Mouse (Mus musculus) intestine, embryonic 16.5 days (tissue): Measurements from ENCODE around the gene Cdh7. TPM values are rescaled to one million over a fixed set of nuclear protein-coding genes. Genes with fewer than 3 reads are reported as not detected.

ENCODE experiments used
- ATAC-seq: fragments of 200-750 bp; cut with Nextera tagmentation; 2 replicates; pipeline ENCODE4 v1.8.0; 2017; ENCODE audit warnings: moderate TSS enrichment, moderate library complexity
- H3K27ac ChIP-seq: fragments of 300-500 bp; sonication (generic); 2 replicates; pipeline ENCODE4 v1.5.1; 2014; ENCODE audit warnings: mild to moderate bottlenecking, low read length
- H3K27me3 ChIP-seq: fragments of 300-500 bp; sonication (generic); replicated peaks from 2 replicates; pipeline ENCODE4 v1.6.1; 2014; ENCODE audit warnings: low read length, control low read depth, mixed read lengths; ENCODE audit not compliant: control insufficient read depth, insufficient read depth
- H3K36me3 ChIP-seq: fragments of 300-500 bp; sonication (generic); 2 replicates; pipeline ENCODE4 v1.6.1; 2014; ENCODE audit warnings: low read length, control low read depth; ENCODE audit not compliant: control insufficient read depth, insufficient read depth
- H3K4me1 ChIP-seq: fragments of 300-500 bp; sonication (generic); 2 replicates; pipeline ENCODE4 v1.6.1; 2014; ENCODE audit warnings: low read length, control low read depth, mixed read lengths; ENCODE audit not compliant: control insufficient read depth, insufficient read depth
- H3K4me2 ChIP-seq: fragments of 300-500 bp; sonication (generic); 2 replicates; pipeline ENCODE4 v1.6.1; 2014; ENCODE audit warnings: low read depth, low read length, control low read depth
- H3K4me3 ChIP-seq: fragments of 300-500 bp; sonication (generic); 2 replicates; pipeline ENCODE4 v1.5.1; 2014; ENCODE audit warnings: mild to moderate bottlenecking, low read length
- H3K9ac ChIP-seq: fragments of 300-500 bp; sonication (generic); 2 replicates; pipeline ENCODE4 v1.6.1; 2014; ENCODE audit warnings: low read depth, low read length
- H3K9me3 ChIP-seq: fragments of 300-500 bp; sonication (generic); 2 replicates; pipeline ENCODE4 v1.6.1; 2016; ENCODE audit warnings: low read length, control low read depth; ENCODE audit not compliant: control insufficient read depth
- WGBS: fragments of 180-500 bp; shearing (Covaris S2); extraction: QIAGEN DNeasy Blood & Tissue Kit; methylation state at CpG from one replicate; pipeline ENCODE4 v1.1.7; 2014; 5-methylcytosine and 5-hydroxymethylcytosine counted together
- polyA plus RNA-seq: library from polyadenylated mRNA; unstranded; fragments of >200 nt; fragmentation: Nextera tagmentation; extraction: Ambion mirVana; gene quantifications from 2 replicates; pipeline ENCODE4 v1.2.1, GENCODE M21; 2015

Cdh7 gene
- polyA plus RNA-seq, 1 experiment from 2014 or later: 0.65 TPM

DNA sequence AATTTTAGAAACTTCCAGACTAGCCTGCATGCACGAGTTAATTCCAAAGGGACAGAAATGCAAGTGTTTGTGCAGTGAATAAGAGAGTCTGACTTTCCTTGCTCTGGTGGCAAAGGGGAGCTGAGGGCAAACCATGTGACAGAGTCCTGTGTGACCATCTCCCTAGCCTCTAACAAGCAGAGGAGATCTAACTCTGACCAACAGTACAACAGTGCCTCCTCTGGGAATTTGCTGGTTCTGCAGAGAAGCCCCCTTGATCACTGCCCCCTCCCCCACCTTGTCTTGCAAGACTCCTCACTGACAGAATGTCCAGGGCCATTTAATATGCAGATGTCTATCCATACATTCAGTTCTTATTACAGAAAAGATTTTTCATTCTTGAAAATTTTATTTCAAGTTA lies 3.2 kb downstream of the Cdh7 start:
- H3K27me3 ChIP-seq: 0 out of 2 replicates have a peak, but pooled peaks cover 8% of the 10 kb centered on the region
- 29% methylated on average over 1 of the region's 1 CpGs for WGBS
- H3K9me3 ChIP-seq: no peaks in the 10 kb centered on the region
- ATAC-seq: no peak
- H3K4me1 ChIP-seq: peaks cover 3% of the 10 kb centered on the region; the same call in 1 of the 2 replicates
- no peak overlapping the region for H3K4me3 ChIP-seq
- no peak overlapping the region for H3K4me2 ChIP-seq
- no peak overlapping the region for H3K27ac ChIP-seq
- H3K9ac ChIP-seq: no peak overlapping the region
- H3K36me3 ChIP-seq: no peaks in the 10 kb centered on the region

DNA sequence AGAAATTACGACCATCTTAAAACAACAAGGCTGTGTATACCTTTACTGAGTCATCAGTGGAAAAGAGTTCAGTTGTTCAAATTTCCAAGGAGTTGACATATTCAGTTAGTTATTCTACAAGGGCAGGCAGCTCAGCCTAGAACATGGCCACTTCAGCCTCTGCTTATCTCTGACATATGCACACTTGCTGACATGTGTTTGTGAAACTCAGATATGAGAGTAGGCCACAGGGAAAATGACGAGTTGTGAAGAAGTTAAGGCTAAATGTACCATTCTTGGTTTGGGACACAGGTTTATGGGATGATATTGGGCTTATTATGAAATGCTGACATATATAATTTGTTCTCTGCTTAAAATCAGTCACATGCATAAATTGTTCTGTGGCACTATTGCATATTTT lies 7.3 kb downstream of the Cdh7 start:
- Histone ChIP-seq H3K36me3 (no peaks in the 10 kb centered on the region), H3K4me2 (no peak overlapping the region), H3K27ac (no peak overlapping the region), H3K9ac (no peak overlapping the region), H3K27me3 (no peaks in the 10 kb centered on the region), H3K4me3 (no peak overlapping the region), H3K4me1 (no peaks in the 10 kb centered on the region), H3K9me3 (no peaks in the 10 kb centered on the region)
- 68% methylated on average over 2 of the region's 2 CpGs for WGBS
- ATAC-seq: no peak

- no peaks in the 10 kb centered on the region for H3K4me1 ChIP-seq
Measured at GRCm38 (mm10) chr1:109993906-109994305, 11.7 kb downstream of the Cdh7 start.

GRCm38 (mm10) chr1:110004451-110004850 lies 22.2 kb downstream of the Cdh7 start:
- Histone ChIP-seq H3K9ac (no peak overlapping the region), H3K4me3 (no peak overlapping the region), H3K27me3 (no peaks in the 10 kb centered on the region), H3K27ac (no peak overlapping the region), H3K36me3 (no peaks in the 10 kb centered on the region), H3K4me2 (no peak overlapping the region), H3K9me3 (no peaks in the 10 kb centered on the region), H3K4me1 (no peaks in the 10 kb centered on the region)
- no peak for ATAC-seq

More at GRCm38 (mm10) chr1:109993906-109994305, 11.7 kb downstream of the Cdh7 start:
- 72% methylated on average over 5 of the region's 5 CpGs for WGBS
- no peaks in the 10 kb centered on the region for H3K36me3 ChIP-seq
- H3K27me3 ChIP-seq: no peaks in the 10 kb centered on the region
- no peak for ATAC-seq
- H3K9ac ChIP-seq: no peak overlapping the region
- no peak overlapping the region for H3K4me2 ChIP-seq
- H3K9me3 ChIP-seq: no peaks in the 10 kb centered on the region
- no peak overlapping the region for H3K27ac ChIP-seq
- no peak overlapping the region for H3K4me3 ChIP-seq

DNA sequence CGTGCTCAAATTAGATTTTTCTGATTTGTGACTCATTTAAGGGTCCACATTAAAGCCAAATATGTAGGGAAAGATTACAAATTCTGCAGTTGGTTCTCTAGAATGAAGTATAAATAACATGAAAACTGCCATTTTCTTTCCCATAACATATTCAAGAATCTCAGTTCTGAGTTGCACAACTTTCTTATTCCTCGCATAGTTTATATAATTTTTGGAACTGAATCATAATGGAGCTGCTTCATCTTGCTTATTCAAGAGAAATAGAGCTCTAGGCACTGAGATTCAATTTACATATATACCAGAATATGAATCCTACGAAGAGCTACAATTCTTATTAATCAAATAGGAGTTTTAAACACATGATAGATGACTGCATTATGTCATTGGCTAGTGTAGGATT lies 22.8 kb downstream of the Cdh7 start:
- Histone ChIP-seq H3K27me3 (no peaks in the 10 kb centered on the region), H3K27ac (no peak overlapping the region), H3K4me3 (no peak overlapping the region), H3K9me3 (no peaks in the 10 kb centered on the region), H3K4me2 (no peak overlapping the region), H3K9ac (no peak overlapping the region), H3K4me1 (no peaks in the 10 kb centered on the region), H3K36me3 (no peaks in the 10 kb centered on the region)
- 81% methylated on average over 3 of the region's 3 CpGs for WGBS
- no peak for ATAC-seq

DNA sequence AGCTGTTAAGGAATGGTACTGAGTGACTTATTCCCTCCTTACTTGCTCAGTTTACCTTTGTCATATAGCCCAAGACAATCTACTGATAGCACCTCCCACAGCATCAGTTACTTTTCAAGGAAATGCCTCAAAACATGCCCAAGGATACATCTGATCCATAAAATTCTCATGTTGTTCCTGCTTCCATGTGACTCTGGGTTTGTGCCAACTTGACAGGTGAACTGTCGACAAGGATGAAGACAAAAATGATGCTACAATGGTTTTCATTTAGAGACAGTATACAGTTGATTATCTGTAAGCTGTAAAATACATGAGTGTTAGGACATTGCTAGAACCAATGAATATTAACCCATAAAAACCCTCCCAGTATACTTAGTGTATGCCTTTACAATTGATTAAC lies 29.9 kb downstream of the Cdh7 start:
- Histone ChIP-seq H3K4me2 (no peak overlapping the region), H3K9ac (no peak overlapping the region), H3K27ac (no peak overlapping the region), H3K36me3 (no peaks in the 10 kb centered on the region), H3K9me3 (no peaks in the 10 kb centered on the region), H3K27me3 (no peaks in the 10 kb centered on the region), H3K4me3 (no peak overlapping the region), H3K4me1 (no peaks in the 10 kb centered on the region)
- WGBS: 87% methylated on average over 1 of the region's 1 CpGs
- ATAC-seq: no peak

GRCm38 (mm10) chr1:110056317-110056716 lies 74.1 kb downstream of the Cdh7 start:
- no peak overlapping the region for H3K4me3 ChIP-seq
- H3K9me3 ChIP-seq: no peaks in the 10 kb centered on the region
- H3K9ac ChIP-seq: no peak overlapping the region
- H3K36me3 ChIP-seq: no peaks in the 10 kb centered on the region
- no peak overlapping the region for H3K27ac ChIP-seq
- H3K4me1 ChIP-seq: no peaks in the 10 kb centered on the region
- ATAC-seq: no peak
- H3K4me2 ChIP-seq: no peak overlapping the region
- H3K27me3 ChIP-seq: no peaks in the 10 kb centered on the region

DNA sequence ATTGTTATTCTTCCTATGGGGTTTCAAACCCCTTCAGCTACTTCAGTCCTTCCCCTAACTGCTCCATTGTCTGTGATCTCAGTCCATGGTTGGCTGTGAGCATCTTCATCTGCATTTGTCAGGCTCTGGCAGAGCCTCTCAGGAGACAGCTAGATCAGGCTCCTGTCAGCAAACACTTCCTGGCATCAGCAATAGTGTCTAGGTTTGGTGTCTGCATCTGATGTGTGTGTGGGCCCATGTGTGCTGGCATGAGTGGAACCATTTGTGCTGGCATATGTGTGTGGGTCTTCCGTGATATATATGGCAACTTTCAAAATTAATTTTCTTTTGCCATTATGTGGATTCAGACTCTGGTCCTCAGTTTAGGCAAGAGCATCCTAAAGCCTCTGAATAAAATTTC lies 85.2 kb downstream of the Cdh7 start:
- no peaks in the 10 kb centered on the region for H3K9me3 ChIP-seq
- H3K4me1 ChIP-seq: no peaks in the 10 kb centered on the region
- no peak overlapping the region for H3K4me3 ChIP-seq
- no peaks in the 10 kb centered on the region for H3K27me3 ChIP-seq
- H3K9ac ChIP-seq: no peak overlapping the region
- WGBS: 97% methylated on average over 1 of the region's 1 CpGs
- ATAC-seq: no peak
- no peaks in the 10 kb centered on the region for H3K36me3 ChIP-seq
- no peak overlapping the region for H3K4me2 ChIP-seq
- H3K27ac ChIP-seq: no peak overlapping the region

DNA sequence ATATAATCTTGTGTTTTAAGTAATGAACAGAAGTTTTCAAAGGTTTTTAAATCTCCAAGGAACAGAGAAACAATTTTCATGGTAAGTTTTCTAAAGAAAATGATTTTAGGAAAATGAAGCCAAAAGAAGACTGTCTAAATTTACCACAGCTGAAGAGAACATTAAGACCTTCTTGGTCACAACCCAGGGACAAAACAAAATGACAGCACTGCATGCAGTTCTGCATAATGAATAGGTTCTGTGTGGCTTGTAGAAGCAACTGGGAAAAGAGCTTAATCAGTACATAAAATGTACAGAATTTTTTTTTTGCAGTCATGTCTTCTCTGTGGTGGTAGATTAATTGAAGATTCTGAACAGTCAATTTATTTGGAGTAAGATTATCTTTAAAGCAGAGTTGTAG lies 96.2 kb downstream of the Cdh7 start:
- ATAC-seq: no peak
- no peaks in the 10 kb centered on the region for H3K36me3 ChIP-seq
- H3K4me1 ChIP-seq: no peaks in the 10 kb centered on the region
- no peak overlapping the region for H3K4me3 ChIP-seq
- no peak overlapping the region for H3K27ac ChIP-seq
- H3K9ac ChIP-seq: no peak overlapping the region
- no peak overlapping the region for H3K4me2 ChIP-seq
- H3K9me3 ChIP-seq: no peaks in the 10 kb centered on the region
- H3K27me3 ChIP-seq: no peaks in the 10 kb centered on the region

- H3K27me3 ChIP-seq: no peaks in the 10 kb centered on the region
- H3K4me2 ChIP-seq: no peak overlapping the region
- H3K36me3 ChIP-seq: no peaks in the 10 kb centered on the region
- no peak overlapping the region for H3K9ac ChIP-seq
- no peak overlapping the region for H3K27ac ChIP-seq
- H3K9me3 ChIP-seq: no peaks in the 10 kb centered on the region
- no peak overlapping the region for H3K4me3 ChIP-seq
- H3K4me1 ChIP-seq: no peaks in the 10 kb centered on the region
- WGBS: 81% methylated on average over 1 of the region's 1 CpGs
- no peak for ATAC-seq
Measured at GRCm38 (mm10) chr1:110118071-110118470, 135.8 kb downstream of the Cdh7 start.
